Mouse (Mus musculus): ENCODE data around the gene Ank2. TPM values are rescaled to one million over a fixed set of nuclear protein-coding genes. Genes with fewer than 3 reads are reported as not detected.
"Not testable (repeated sequence)": the region's sequence is repeated elsewhere in the genome, so short reads cannot be mapped to it uniquely, and the experiment has no call there.

Gene Ank2
- polyA plus RNA-seq, 1 experiment from 2014 or later: 32.2 TPM

GRCm38 (mm10) chr3:127400468-127400867, 98.7 kb downstream of the Ank2 start:
- not testable (repeated sequence) for H3K9me3 ChIP-seq; DNase-seq (ENCODE audit: low spot score); H3K4me1 ChIP-seq; H3K27me3 ChIP-seq (replicated peaks; ENCODE audit: low read depth, poor library complexity, severe bottlenecking); H3K4me3 ChIP-seq; H3K27ac ChIP-seq (replicated peaks); H3K36me3 ChIP-seq (replicated peaks)
- 95% methylated on average over 3 of the region's 3 CpGs for WGBS

DNA sequence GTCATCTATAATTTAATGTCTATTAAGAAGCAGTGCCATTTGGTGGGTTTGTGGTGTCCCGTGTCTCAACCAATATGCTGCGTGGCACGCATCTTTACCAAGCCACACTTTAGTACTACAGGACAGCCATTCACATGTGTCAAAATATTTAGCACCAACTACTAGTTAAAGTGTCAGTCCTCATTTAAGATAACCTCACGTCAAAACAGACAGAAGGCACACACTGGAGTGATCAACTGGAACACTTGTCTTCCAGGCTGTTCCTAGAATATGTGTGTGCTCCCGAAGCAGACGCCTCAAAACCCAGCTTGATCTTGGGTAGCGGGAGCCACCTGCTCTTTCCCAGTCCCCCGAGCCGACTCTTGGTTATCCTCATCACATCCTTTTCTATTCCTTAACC, 101.4 kb downstream of the Ank2 start:
- Histone ChIP-seq H3K4me3 (no peak overlapping the region), H3K36me3 (replicated peaks) (peaks cover 10% of the 10 kb centered on the region), H3K9me3 (no peaks in the 10 kb centered on the region), H3K27me3 (replicated peaks; ENCODE audit: low read depth, poor library complexity, severe bottlenecking) (no peaks in the 10 kb centered on the region), H3K4me1 (no peaks in the 10 kb centered on the region), H3K27ac (replicated peaks) (no peak overlapping the region)
- 96% methylated on average over 9 of the region's 9 CpGs for WGBS
- no peak for DNase-seq (ENCODE audit: low spot score)

GRCm38 (mm10) chr3:127395202-127395601, 103.9 kb downstream of the Ank2 start:
- H3K27ac ChIP-seq (replicated peaks): no peak overlapping the region

DNA sequence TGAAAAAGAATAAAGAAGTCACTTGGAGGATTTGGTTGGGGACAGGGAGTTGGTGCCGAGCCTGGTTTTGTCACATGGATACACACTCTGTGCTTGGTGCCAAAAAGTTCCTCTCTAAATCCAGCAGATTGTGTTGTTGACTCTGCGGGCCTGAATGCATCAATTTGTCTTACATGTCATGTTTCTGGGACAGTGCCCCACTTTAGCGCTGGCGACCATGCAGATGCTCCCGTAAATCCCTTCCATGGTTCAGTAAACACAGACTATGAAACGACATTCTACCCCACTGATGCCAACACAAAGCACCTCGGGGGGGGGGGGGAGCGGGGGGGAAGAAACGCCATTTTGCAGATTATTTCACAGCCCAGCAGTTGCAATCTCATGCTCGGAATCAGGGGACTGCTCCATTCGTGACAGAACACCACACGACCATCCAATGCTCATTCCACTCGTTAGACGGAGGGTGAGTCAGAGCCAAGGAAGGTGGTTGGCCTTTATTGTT, 112.1 kb downstream of the Ank2 start:
- WGBS: 63% methylated on average over 14 of the region's 14 CpGs
- Histone ChIP-seq H3K36me3 (replicated peaks) (no peaks in the 10 kb centered on the region), H3K4me1 (no peaks in the 10 kb centered on the region), H3K27me3 (replicated peaks; ENCODE audit: low read depth, poor library complexity, severe bottlenecking) (no peaks in the 10 kb centered on the region), H3K27ac (replicated peaks) (no peak overlapping the region), H3K4me3 (no peak overlapping the region), H3K9me3 (no peaks in the 10 kb centered on the region)
- no peak for DNase-seq (ENCODE audit: low spot score)

More at GRCm38 (mm10) chr3:127395202-127395601, 103.9 kb downstream of the Ank2 start:
- Histone ChIP-seq H3K4me1 (no peaks in the 10 kb centered on the region), H3K36me3 (replicated peaks) (peaks cover 10% of the 10 kb centered on the region), H3K27me3 (replicated peaks; ENCODE audit: low read depth, poor library complexity, severe bottlenecking) (no peaks in the 10 kb centered on the region), H3K4me3 (no peak overlapping the region), H3K9me3 (no peaks in the 10 kb centered on the region)
- 92% methylated on average over 8 of the region's 8 CpGs for WGBS
- no peak for DNase-seq (ENCODE audit: low spot score)

DNA sequence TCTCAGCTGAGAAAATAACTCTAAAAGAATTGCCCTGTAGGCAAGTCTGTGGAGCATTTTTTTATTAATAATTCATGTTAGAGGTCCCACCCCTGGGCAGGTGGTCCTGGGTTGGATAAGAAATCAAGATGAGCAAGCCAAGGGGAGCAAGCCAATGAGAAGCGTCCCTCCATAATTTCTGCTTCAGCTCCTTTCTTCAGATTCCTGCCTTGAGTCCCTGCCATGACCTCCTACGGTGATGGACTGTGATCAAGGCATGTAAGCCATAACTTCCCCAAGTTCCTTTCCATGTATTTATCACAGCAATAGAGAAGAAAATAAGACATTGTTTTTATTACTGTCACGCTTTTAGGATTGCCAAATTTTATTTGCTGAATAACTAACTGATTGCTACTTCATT, 115.9 kb downstream of the Ank2 start:
- no peak overlapping the region for H3K4me3 ChIP-seq
- no peaks in the 10 kb centered on the region for H3K27me3 ChIP-seq (replicated peaks; ENCODE audit: low read depth, poor library complexity, severe bottlenecking)
- no peaks in the 10 kb centered on the region for H3K9me3 ChIP-seq
- H3K4me1 ChIP-seq: no peaks in the 10 kb centered on the region
- DNase-seq (ENCODE audit: low spot score): no peak
- no peak overlapping the region for H3K27ac ChIP-seq (replicated peaks)
- WGBS: 93% methylated on average over 3 of the region's 3 CpGs
- no peaks in the 10 kb centered on the region for H3K36me3 ChIP-seq (replicated peaks)

DNA sequence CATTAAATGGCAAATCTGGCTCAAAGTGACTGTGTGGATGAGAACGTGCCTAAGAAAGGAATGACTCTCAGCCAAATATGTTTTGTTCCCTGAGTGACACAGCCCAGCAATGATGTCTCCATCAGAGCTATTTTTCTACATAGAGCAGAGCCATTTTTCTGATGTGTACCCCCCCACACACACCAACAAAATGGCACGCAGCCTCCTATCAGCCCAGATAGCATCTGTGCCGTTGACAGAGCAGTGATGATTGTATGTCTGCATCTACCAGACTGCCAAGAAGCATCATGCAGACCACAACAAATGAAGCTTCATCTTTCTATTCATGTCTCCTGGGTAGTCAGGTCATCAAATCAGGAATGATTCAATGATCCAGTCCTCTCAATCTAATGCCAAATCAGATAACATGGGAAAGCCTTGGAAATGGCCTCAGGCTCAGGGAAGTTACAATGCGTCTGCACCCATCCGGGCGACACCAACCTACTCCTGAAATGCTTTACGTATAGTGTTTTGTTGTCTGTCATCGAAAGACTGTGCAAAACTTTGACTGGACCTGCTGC, 122.2 kb downstream of the Ank2 start:
- 85% methylated on average over 8 of the region's 8 CpGs for WGBS

DNA sequence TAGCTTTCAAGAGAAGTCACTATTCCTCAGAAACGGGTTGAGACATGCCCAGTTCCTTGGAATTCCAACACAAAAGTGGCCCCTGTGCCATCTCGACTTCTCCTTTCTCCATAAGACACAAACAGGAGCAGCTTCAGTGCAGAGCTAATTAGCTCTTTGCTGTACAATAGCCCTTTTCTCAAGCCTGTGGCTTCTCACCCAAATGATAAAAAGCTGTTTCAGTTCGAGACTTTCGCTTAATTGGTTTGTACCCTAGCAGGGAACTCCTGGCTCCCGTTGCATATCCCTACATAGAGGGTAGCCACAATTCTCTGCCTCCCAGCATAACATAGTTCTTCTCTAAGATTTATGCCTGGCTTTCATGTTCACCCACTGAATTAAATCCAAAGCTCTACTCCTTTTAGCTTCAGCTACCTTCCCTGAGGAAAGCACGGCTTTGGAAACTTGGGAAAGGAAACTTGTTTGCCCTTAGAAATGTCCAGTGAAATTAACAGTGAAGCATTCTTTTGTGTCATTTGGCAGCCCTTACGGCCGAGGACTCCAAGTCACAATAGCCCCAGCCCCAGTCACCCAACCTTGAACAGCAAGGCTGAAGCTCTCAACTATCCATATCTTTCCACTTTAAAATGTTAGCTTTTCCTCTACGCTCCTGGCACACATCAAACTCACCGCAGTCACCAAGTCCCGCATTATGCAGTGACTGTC, 123.0 kb downstream of the Ank2 start:
- H3K36me3 ChIP-seq (replicated peaks): no peaks in the 10 kb centered on the region
- 0 out of 2 replicates have a peak overlapping the region, but pooled peaks have one; percentile 7 for H3K27ac ChIP-seq (replicated peaks)
- H3K9me3 ChIP-seq: 0 out of 2 replicates have a peak, but pooled peaks cover 2% of the 10 kb centered on the region
- 29% methylated on average over 11 of the region's 11 CpGs for WGBS
- H3K27me3 ChIP-seq (replicated peaks; ENCODE audit: low read depth, poor library complexity, severe bottlenecking): no peaks in the 10 kb centered on the region
- no peak overlapping the region for H3K4me3 ChIP-seq
- H3K4me1 ChIP-seq: peaks cover 18% of the 10 kb centered on the region
- DNase-seq (ENCODE audit: low spot score): no peak

More for the DNA sequence above, 122.2 kb downstream of the Ank2 start:
- peaks cover 18% of the 10 kb centered on the region for H3K4me1 ChIP-seq
- no peak overlapping the region for H3K4me3 ChIP-seq
- no peak overlapping the region for H3K27ac ChIP-seq (replicated peaks)
- no peaks in the 10 kb centered on the region for H3K27me3 ChIP-seq (replicated peaks; ENCODE audit: low read depth, poor library complexity, severe bottlenecking)
- H3K36me3 ChIP-seq (replicated peaks): no peaks in the 10 kb centered on the region
- no peak for DNase-seq (ENCODE audit: low spot score)
- H3K9me3 ChIP-seq: no peaks in the 10 kb centered on the region

GRCm38 (mm10) chr3:127374190-127374710, 124.9 kb downstream of the Ank2 start:
- H3K4me3 ChIP-seq: no peak overlapping the region
- no peaks in the 10 kb centered on the region for H3K36me3 ChIP-seq (replicated peaks)
- WGBS: 90% methylated on average over 6 of the region's 6 CpGs
- H3K4me1 ChIP-seq: peaks cover 18% of the 10 kb centered on the region
- DNase-seq (ENCODE audit: low spot score): no peak
- H3K27ac ChIP-seq (replicated peaks): no peak overlapping the region
- no peaks in the 10 kb centered on the region for H3K27me3 ChIP-seq (replicated peaks; ENCODE audit: low read depth, poor library complexity, severe bottlenecking)
- 0 out of 2 replicates have a peak, but pooled peaks cover 2% of the 10 kb centered on the region for H3K9me3 ChIP-seq

- H3K4me3 ChIP-seq: no peak overlapping the region
- no peaks in the 10 kb centered on the region for H3K27me3 ChIP-seq (replicated peaks; ENCODE audit: low read depth, poor library complexity, severe bottlenecking)
- 89% methylated on average over 1 of the region's 1 CpGs for WGBS
Observed at GRCm38 (mm10) chr3:127371774-127372173, 127.4 kb downstream of the Ank2 start.

GRCm38 (mm10) chr3:127369529-127369928, 129.6 kb downstream of the Ank2 start:
- WGBS: 90% methylated on average over 6 of the region's 6 CpGs
- Histone ChIP-seq H3K27ac (replicated peaks) (no peak overlapping the region), H3K4me3 (no peak overlapping the region), H3K4me1 (no peaks in the 10 kb centered on the region), H3K27me3 (replicated peaks; ENCODE audit: low read depth, poor library complexity, severe bottlenecking) (no peaks in the 10 kb centered on the region), H3K9me3 (0 out of 2 replicates have a peak, but pooled peaks cover 2% of the 10 kb centered on the region), H3K36me3 (replicated peaks) (no peaks in the 10 kb centered on the region)
- DNase-seq (ENCODE audit: low spot score): no peak

More at GRCm38 (mm10) chr3:127371774-127372173, 127.4 kb downstream of the Ank2 start:
- no peaks in the 10 kb centered on the region for H3K36me3 ChIP-seq (replicated peaks)
- 0 out of 2 replicates have a peak, but pooled peaks cover 2% of the 10 kb centered on the region for H3K9me3 ChIP-seq
- no peak for DNase-seq (ENCODE audit: low spot score)
- peaks cover 14% of the 10 kb centered on the region for H3K4me1 ChIP-seq
- H3K27ac ChIP-seq (replicated peaks): no peak overlapping the region

DNA sequence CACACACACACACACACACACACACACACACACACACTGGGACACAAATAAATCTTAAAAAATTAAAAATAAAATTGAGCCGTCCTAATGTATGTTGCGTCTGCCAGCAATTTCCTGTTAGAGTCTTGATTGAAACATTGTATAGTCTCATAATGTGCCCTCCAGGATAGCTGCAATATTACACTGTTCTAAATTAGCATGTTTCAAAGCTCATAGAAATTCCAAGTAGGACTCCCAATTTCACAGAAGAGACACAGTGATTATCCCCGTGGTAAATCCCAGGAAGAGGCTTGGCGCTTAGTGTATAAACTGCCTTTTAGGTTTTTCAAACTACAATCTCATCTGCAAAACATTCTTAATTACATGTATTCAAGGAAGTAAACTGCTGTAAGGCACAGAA, 131.7 kb downstream of the Ank2 start:
- 0 out of 2 replicates have a peak, but pooled peaks cover 2% of the 10 kb centered on the region for H3K9me3 ChIP-seq

DNA sequence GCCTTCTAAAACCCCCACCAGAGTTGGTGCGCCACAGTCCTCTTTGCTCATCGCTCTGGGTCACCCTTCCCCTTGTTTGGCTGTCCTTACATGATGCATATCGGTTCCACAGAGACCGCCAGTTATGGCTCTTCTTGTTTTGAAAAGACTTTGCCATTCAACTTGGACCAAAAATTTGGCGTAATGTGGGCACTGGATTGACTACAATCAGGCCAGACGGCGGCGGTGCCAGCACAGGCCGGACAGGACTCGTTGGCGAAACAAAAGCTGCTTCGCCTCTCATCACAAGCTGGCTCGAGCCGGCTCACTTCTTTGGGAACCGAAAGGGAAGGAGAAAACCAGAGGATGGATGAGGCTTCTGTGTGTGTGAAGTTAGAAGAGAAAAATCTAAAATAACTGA, 135.6 kb downstream of the Ank2 start:
- Histone ChIP-seq H3K9me3 (no peaks in the 10 kb centered on the region), H3K4me3 (no peak overlapping the region), H3K27ac (replicated peaks) (no peak overlapping the region), H3K36me3 (replicated peaks) (no peaks in the 10 kb centered on the region), H3K4me1 (peaks cover 7% of the 10 kb centered on the region; the same call in 1 of the 2 replicates), H3K27me3 (replicated peaks; ENCODE audit: low read depth, poor library complexity, severe bottlenecking) (no peaks in the 10 kb centered on the region)
- DNase-seq (ENCODE audit: low spot score): no peak
- 94% methylated on average over 15 of the region's 15 CpGs for WGBS

More for the DNA sequence above, 131.7 kb downstream of the Ank2 start:
- H3K4me1 ChIP-seq: no peaks in the 10 kb centered on the region
- no peak overlapping the region for H3K27ac ChIP-seq (replicated peaks)
- 90% methylated on average over 4 of the region's 4 CpGs for WGBS
- no peak overlapping the region for H3K4me3 ChIP-seq
- H3K27me3 ChIP-seq (replicated peaks; ENCODE audit: low read depth, poor library complexity, severe bottlenecking): no peaks in the 10 kb centered on the region
- no peak for DNase-seq (ENCODE audit: low spot score)
- no peaks in the 10 kb centered on the region for H3K36me3 ChIP-seq (replicated peaks)
